Mouse (Mus musculus) CH12.LX (cell line): ENCODE data around the gene Slc2a12. TPM values are rescaled to one million over a fixed set of nuclear protein-coding genes. Genes with fewer than 3 reads are reported as not detected.
A peak's percentile ranks its signal among the peaks of the same experiment; 100 is the strongest.

Experiments used
- DNase-seq: peaks from one replicate; pipeline ENCODE4 v3.0.0-alpha.2; 2013; ENCODE audit errors: extremely low read depth
- H3K27ac ChIP-seq: 2 replicates; pipeline ENCODE4 v1.5.1; 2012; ENCODE audit warnings: low read depth, mild to moderate bottlenecking, control low read depth, moderate library complexity; ENCODE audit not compliant: insufficient read depth
- H3K27me3 ChIP-seq: replicated peaks from 2 replicates; pipeline ENCODE3; 2012; ENCODE audit warnings: inconsistent platforms
- H3K36me3 ChIP-seq, 2 experiments: replicated peaks in 1 of 2; 2 replicates each; pipeline versions ENCODE3 to v1.6.1; 2012; ENCODE audit warnings: inconsistent platforms in 1 of 2, low read length in 1 of 2, mild to moderate bottlenecking in 1 of 2, mixed read lengths in 1 of 2, moderate library complexity in 1 of 2; ENCODE audit not compliant: control insufficient read depth in 1 of 2, insufficient read depth in 1 of 2
- H3K4me1 ChIP-seq, 2 experiments: 2 replicates each; pipeline ENCODE4 v1.6.1; 2012; ENCODE audit warnings: inconsistent platforms in 1 of 2, moderate library complexity in 1 of 2; ENCODE audit not compliant: insufficient read depth in 2 of 2, control insufficient read depth in 1 of 2
- H3K4me2 ChIP-seq: 2 replicates; pipeline ENCODE4 v1.6.1; 2012; ENCODE audit warnings: low read depth, mild to moderate bottlenecking, control low read depth; ENCODE audit not compliant: poor library complexity, insufficient read depth, severe bottlenecking
- H3K4me3 ChIP-seq, 3 experiments: fragments of 150-350 bp in 1 of 3; sonication (generic) in 1 of 3; replicated peaks in 1 of 3; 2 replicates each; pipeline versions ENCODE3 to v1.5.1; 2011 to 2012; ENCODE audit warnings: low read depth in 2 of 3, low read length in 2 of 3, mild to moderate bottlenecking in 2 of 3, moderate library complexity in 2 of 3, control low read depth in 1 of 3, improper control_type of control experiment in 1 of 3, inconsistent platforms in 1 of 3, mixed read lengths in 1 of 3; ENCODE audit not compliant: poor library complexity in 1 of 3
- H3K79me2 ChIP-seq: replicated peaks from 2 replicates; pipeline ENCODE4 v1.6.1; 2012; ENCODE audit warnings: mild to moderate bottlenecking, moderate library complexity; ENCODE audit not compliant: control insufficient read depth, poor library complexity, insufficient read depth, severe bottlenecking; ENCODE audit errors: extremely low read depth
- H3K9ac ChIP-seq: 2 replicates; pipeline ENCODE4 v1.6.1; 2012; ENCODE audit warnings: low read depth, mild to moderate bottlenecking, control low read depth, moderate library complexity; ENCODE audit not compliant: insufficient read depth
- H3K9me3 ChIP-seq: replicated peaks from 2 replicates; pipeline ENCODE3; 2012; ENCODE audit warnings: low read length, inconsistent platforms, mixed read lengths
- BHLHE40 ChIP-seq: IDR thresholded peaks from 2 replicates; pipeline ENCODE4 v1.6.1; 2011; ENCODE audit warnings: mild to moderate bottlenecking, low read depth, low read length, improper control_type of control experiment
- CHD2 ChIP-seq: IDR thresholded peaks from 2 replicates; pipeline ENCODE4 v1.6.1; 2011; ENCODE audit warnings: low read length, improper control_type of control experiment
- CTCF ChIP-seq, 2 experiments: IDR thresholded peaks in 1 of 2; conservative IDR thresholded peaks in 1 of 2; 2 replicates each; pipeline ENCODE4 v1.5.1; 2011 to 2012; ENCODE audit warnings: low read depth in 2 of 2, low read length in 2 of 2, improper control_type of control experiment in 1 of 2, inconsistent platforms in 1 of 2, mild to moderate bottlenecking in 1 of 2, moderate library complexity in 1 of 2
- ELF1 ChIP-seq: IDR thresholded peaks from 2 replicates; pipeline ENCODE4 v1.6.1; 2014; ENCODE audit warnings: low read depth, mild to moderate bottlenecking, inconsistent platforms, low read length, improper control_type of control experiment
- ETS1 ChIP-seq: conservative IDR thresholded peaks from 2 replicates; pipeline ENCODE4 v1.6.1; 2012; ENCODE audit warnings: low read depth, mild to moderate bottlenecking, inconsistent platforms, low read length, improper control_type of control experiment, moderate library complexity
- GABPA ChIP-seq: IDR thresholded peaks from 2 replicates; pipeline ENCODE4 v1.6.1; 2012; ENCODE audit warnings: low read depth, low read length, improper control_type of control experiment, inconsistent platforms; ENCODE audit not compliant: insufficient replicate concordance
- HCFC1 ChIP-seq: IDR thresholded peaks from 2 replicates; pipeline ENCODE4 v1.6.1; 2012; ENCODE audit warnings: low read depth, mild to moderate bottlenecking, inconsistent platforms, low read length, improper control_type of control experiment
- IRF4 ChIP-seq: IDR thresholded peaks from 2 replicates; pipeline ENCODE4 v1.6.1; 2014; ENCODE audit warnings: low read depth, mild to moderate bottlenecking, inconsistent platforms, low read length, improper control_type of control experiment
- JUN ChIP-seq: IDR thresholded peaks from 2 replicates; pipeline ENCODE4 v1.6.1; 2011; ENCODE audit warnings: low read depth, mild to moderate bottlenecking, low read length, improper control_type of control experiment, moderate library complexity; ENCODE audit not compliant: insufficient read depth
- JUND ChIP-seq: conservative IDR thresholded peaks from 2 replicates; pipeline ENCODE4 v1.6.1; 2011; ENCODE audit warnings: low read depth, low read length, improper control_type of control experiment
- MAX ChIP-seq: IDR thresholded peaks from 2 replicates; pipeline ENCODE4 v1.6.1; 2011; ENCODE audit warnings: low read length, improper control_type of control experiment
- MAZ ChIP-seq: IDR thresholded peaks from 2 replicates; pipeline ENCODE4 v1.6.1; 2012; ENCODE audit warnings: low read depth, mild to moderate bottlenecking, inconsistent platforms, low read length, improper control_type of control experiment, moderate library complexity
- MEF2A ChIP-seq: IDR thresholded peaks from 2 replicates; pipeline ENCODE4 v1.6.1; 2014; ENCODE audit warnings: low read depth, mild to moderate bottlenecking, inconsistent platforms, low read length, improper control_type of control experiment, borderline replicate concordance
- MXI1 ChIP-seq: IDR thresholded peaks from 2 replicates; pipeline ENCODE4 v1.6.1; 2011; ENCODE audit warnings: mild to moderate bottlenecking, low read depth, low read length, improper control_type of control experiment
- MYC ChIP-seq: IDR thresholded peaks from 2 replicates; pipeline ENCODE4 v1.6.1; 2011; ENCODE audit warnings: low read depth, mild to moderate bottlenecking, improper control_type of control experiment, low read length
- NELFE ChIP-seq: IDR thresholded peaks from 2 replicates; pipeline ENCODE4 v1.6.1; 2011; ENCODE audit warnings: low read depth, low read length, improper control_type of control experiment
- NRF1 ChIP-seq: IDR thresholded peaks from 2 replicates; pipeline ENCODE4 v1.6.1; 2014; ENCODE audit warnings: low read depth, mild to moderate bottlenecking, inconsistent platforms, low read length, improper control_type of control experiment, moderate library complexity
- PAX5 ChIP-seq: IDR thresholded peaks from 2 replicates; pipeline ENCODE4 v1.6.1; 2012; ENCODE audit warnings: low read length, inconsistent platforms, mixed read lengths
- POLR2A ChIP-seq: IDR thresholded peaks from 2 replicates; pipeline ENCODE4 v1.6.1; 2011; ENCODE audit warnings: low read depth, mild to moderate bottlenecking, improper control_type of control experiment, low read length
- POLR2AphosphoS2 ChIP-seq: IDR thresholded peaks from 2 replicates; pipeline ENCODE4 v1.6.1; 2011; ENCODE audit warnings: low read depth, low read length, improper control_type of control experiment
- RCOR1 ChIP-seq: conservative IDR thresholded peaks from 2 replicates; pipeline ENCODE4 v1.6.1; 2012; ENCODE audit warnings: low read depth, mild to moderate bottlenecking, inconsistent platforms, low read length, improper control_type of control experiment
- SIN3A ChIP-seq: IDR thresholded peaks from 2 replicates; pipeline ENCODE4 v1.6.1; 2012; ENCODE audit warnings: low read length, improper control_type of control experiment, inconsistent platforms
- TBP ChIP-seq: conservative IDR thresholded peaks from 2 replicates; pipeline ENCODE4 v1.6.1; 2011; ENCODE audit warnings: low read depth, low read length, improper control_type of control experiment
- TCF12 ChIP-seq: IDR thresholded peaks from 2 replicates; pipeline ENCODE4 v1.6.1; 2014; ENCODE audit warnings: low read depth, mild to moderate bottlenecking, inconsistent platforms, low read length, improper control_type of control experiment
- UBTF ChIP-seq: IDR thresholded peaks from 2 replicates; pipeline ENCODE4 v1.6.1; 2012; ENCODE audit warnings: low read depth, mild to moderate bottlenecking, inconsistent platforms, low read length, improper control_type of control experiment, moderate library complexity
- USF1 ChIP-seq: IDR thresholded peaks from 2 replicates; pipeline ENCODE4 v1.6.1; 2014; ENCODE audit warnings: low read depth, mild to moderate bottlenecking, inconsistent platforms, low read length, improper control_type of control experiment
- USF2 ChIP-seq: conservative IDR thresholded peaks from 2 replicates; pipeline ENCODE4 v1.6.1; 2011; ENCODE audit warnings: low read depth, low read length, improper control_type of control experiment
- ZC3H11A ChIP-seq: IDR thresholded peaks from 2 replicates; pipeline ENCODE4 v1.6.1; 2012; ENCODE audit warnings: low read depth, mild to moderate bottlenecking, inconsistent platforms, low read length, improper control_type of control experiment
- ZKSCAN1 ChIP-seq: IDR thresholded peaks from 2 replicates; pipeline ENCODE4 v1.6.1; 2012; ENCODE audit warnings: low read depth, inconsistent platforms, low read length, improper control_type of control experiment, borderline replicate concordance
- ZMIZ1 ChIP-seq: IDR thresholded peaks from 2 replicates; pipeline ENCODE4 v1.6.1; 2012; ENCODE audit warnings: low read depth, mild to moderate bottlenecking, inconsistent platforms, low read length, improper control_type of control experiment
- dilution Hi-C: fragments of 300-500 bp; cut with MboI; formaldehyde crosslinking; loops from 2 replicates; pipeline ENCODE4 v1.14.3; 2020; ENCODE audit warnings: low sequenced_read_pairs; ENCODE audit not compliant: extremely low pct_unique_long_range_greater_than_20kb, extremely low pct_ligation_motif_present
- in situ Hi-C: fragments of 300-500 bp; cut with MboI; formaldehyde crosslinking; loops from 3 replicates; pipeline ENCODE4 v1.14.3; 2019; ENCODE audit warnings: low sequenced_read_pairs, low pct_ligation_motif_present, low pct_unique_long_range_greater_than_20kb, mixed read lengths
- polyA plus RNA-seq: library from polyadenylated mRNA; unstranded; fragments of >175 nt; gene quantifications from 2 replicates; pipeline ENCODE4 v1.2.1, GENCODE M21; 2012; ENCODE audit warnings: low read depth; ENCODE audit not compliant: insufficient read length
- total RNA-seq, 2 experiments: library from RNA; depleted of rRNA; stranded (reverse); fragments of 300-350 nt in 1 of 2; fragments of >200 nt in 1 of 2; gene quantifications; 2 replicates each; pipeline ENCODE4 v1.2.3; 2012 to 2014

Slc2a12 gene
- total and polyA plus RNA-seq, 3 experiments = 0.25 TPM; not detected in 2

DNA sequence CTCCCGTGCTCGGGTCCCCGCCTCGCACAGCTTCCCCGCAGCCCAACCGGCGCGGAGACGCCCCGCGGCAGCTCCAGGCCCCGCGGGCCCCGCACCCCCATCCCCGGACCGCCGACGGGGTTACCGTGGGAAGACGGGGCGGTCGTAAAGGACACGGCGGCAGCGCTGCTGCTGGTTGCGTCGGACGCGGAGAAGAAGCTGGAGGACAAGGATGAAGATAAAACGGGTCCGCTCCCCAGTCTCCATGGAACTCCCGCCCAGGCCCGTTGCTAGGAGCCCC lies 86.1 kb downstream of the Slc2a12 start:
- H3K27ac ChIP-seq = peak overlapping the region; percentile 40; the same call in 1 of the 2 replicates
- peaks cover 42% of the 10 kb centered on the region for H3K79me2 ChIP-seq
- TF ChIP-seq USF1 (no peak), CHD2 (0 out of 2 replicates have a peak, but pooled peaks have one; percentile 10)
- H3K4me2 ChIP-seq = no peak overlapping the region
- H3K9me3 ChIP-seq = no peaks in the 10 kb centered on the region
- peaks cover 13 to 35% of the 10 kb centered on the region in 2 experiments; a peak in 3 of 4 replicates for H3K4me1 ChIP-seq
- dilution Hi-C loops = no loop called here
- in situ Hi-C loops = no loop called here
- peak overlapping the region; percentile 78 to 92 (median 89) for H3K4me3 ChIP-seq
- DNase-seq = no peak
- H3K27me3 ChIP-seq = no peaks in the 10 kb centered on the region
- H3K9ac ChIP-seq = peak overlapping the region; percentile 92
- peaks cover 0 to 6% of the 10 kb centered on the region in 2 experiments for H3K36me3 ChIP-seq

DNA sequence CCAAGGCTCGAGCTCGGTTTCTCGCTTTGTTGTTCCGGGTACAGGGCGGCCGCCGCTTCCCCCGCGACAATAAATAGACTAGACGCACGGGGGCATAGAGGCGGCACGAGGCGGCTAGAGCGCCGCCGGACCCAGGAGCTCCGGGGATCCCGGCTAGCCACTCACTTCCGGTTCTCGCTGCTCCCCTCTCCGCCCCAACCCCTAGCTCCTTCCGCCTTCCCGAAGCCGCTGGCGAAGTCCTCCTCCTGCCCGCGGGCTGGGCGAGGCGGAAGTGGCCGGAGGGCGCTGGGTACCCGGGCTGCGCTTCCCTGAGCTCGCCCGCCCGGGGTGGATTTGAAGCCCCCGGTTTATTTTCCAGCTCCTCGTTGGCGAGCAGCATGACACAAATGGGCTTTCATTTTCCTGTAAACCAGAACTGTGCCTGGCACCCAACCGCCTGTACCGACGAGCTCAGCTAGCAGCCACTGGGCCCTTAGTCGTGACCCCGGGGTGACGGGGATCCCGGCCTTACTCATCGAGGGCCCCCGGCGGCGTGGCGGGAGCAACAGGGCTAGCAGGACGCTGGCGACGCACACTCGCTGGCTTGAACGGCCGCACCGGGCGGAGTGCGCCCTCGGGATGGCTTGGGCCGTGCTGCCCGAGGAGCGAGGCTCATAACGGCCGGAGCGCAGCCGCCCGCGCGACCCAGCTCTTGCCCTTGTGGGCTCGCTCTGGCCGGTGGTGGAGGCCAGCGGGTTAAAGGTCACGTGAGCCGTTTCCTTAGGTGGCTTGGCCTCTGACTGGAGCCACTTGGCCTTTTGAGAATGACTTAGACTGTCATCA lies 86.7 kb downstream of the Slc2a12 start, which contains the start of gene Tbpl1:
TSS of gene Tbpl1 (minus strand) at position 667 of the 822 bp plus-strand sequence.
- H3K36me3 ChIP-seq = peaks cover 0 to 6% of the 10 kb centered on the region in 2 experiments
- peaks cover 12 to 31% of the 10 kb centered on the region in 2 experiments; a peak in 3 of 4 replicates for H3K4me1 ChIP-seq
- peak within 1 kb of the TSS; percentile 67 for H3K27ac ChIP-seq
- peak within 1 kb of the TSS; percentile 52 for H3K4me2 ChIP-seq
- peak within 1 kb of the TSS; percentile 78 to 92 (median 89) for H3K4me3 ChIP-seq
- in situ Hi-C loops (no loop called here), dilution Hi-C loops (no loop called here)
- H3K27me3 ChIP-seq = no peaks in the 10 kb centered on the region
- H3K9ac ChIP-seq = peak within 1 kb of the TSS; percentile 92
- peak; percentile 89 for DNase-seq
- H3K79me2 ChIP-seq = peaks cover 36% of the 10 kb centered on the region
- H3K9me3 ChIP-seq = no peaks in the 10 kb centered on the region
- no peak for TF ChIP-seq JUN
- TF ChIP-seq USF1 = peak; percentile 66
- peak; percentile 80; the same call in 1 of the 2 replicates for TF ChIP-seq UBTF
- TF ChIP-seq MXI1 = peak; percentile 50
- TF ChIP-seq POLR2A = peak; percentile 89
- TF ChIP-seq SIN3A = peak; percentile 91
- TF ChIP-seq MAX = peak; percentile 51; the same call in 1 of the 2 replicates
- no peak for TF ChIP-seq PAX5
- TF ChIP-seq ZC3H11A = no peak
- peak; percentile 83; the same call in 1 of the 2 replicates for TF ChIP-seq POLR2AphosphoS2
- peak; percentile 42 for TF ChIP-seq NRF1
- peak; percentile 98 for TF ChIP-seq HCFC1
- peak; percentile 94 for TF ChIP-seq TCF12
- TF ChIP-seq CHD2 = no peak
- TF ChIP-seq ZMIZ1 = peak; percentile 59; the same call in 1 of the 2 replicates
- TF ChIP-seq USF2 = peak; percentile 60
- peak; percentile 61; the same call in 1 of the 2 replicates for TF ChIP-seq ETS1
- no peak for TF ChIP-seq JUND
- peak; percentile 99 for TF ChIP-seq ELF1
- TF ChIP-seq NELFE = peak; percentile 91
- peak; percentile 79 for TF ChIP-seq IRF4
- TF ChIP-seq MAZ = peak; percentile 70; the same call in 1 of the 2 replicates
- peak; percentile 84 for TF ChIP-seq MEF2A
- no peak for TF ChIP-seq RCOR1
- no peak for TF ChIP-seq ZKSCAN1
- TF ChIP-seq MYC = 0 out of 2 replicates have a peak, but pooled peaks have one; percentile 18
- TF ChIP-seq TBP = peak; percentile 92
- peak; percentile 84 for TF ChIP-seq BHLHE40
- no peak for TF ChIP-seq CTCF (conservative IDR thresholded peaks at IDR 0.05 in 1 of 2, IDR thresholded peaks at IDR 0.05 in 1 of 2; ENCODE audit: low read depth in 2 of 2, low read length in 2 of 2)
- TF ChIP-seq GABPA = peak; percentile 89
